Mouse (Mus musculus): ENCODE data around the gene Nmur1. TPM values are rescaled to one million over a fixed set of nuclear protein-coding genes. Genes with fewer than 3 reads are reported as not detected.

Gene Nmur1
- polyA plus RNA-seq, 1 experiment: 11.7 TPM

GRCm38 (mm10) chr1:86434439-86435201 is 8.6 kb upstream of the Nmur1 start:
- H3K27ac ChIP-seq (ENCODE audit: control insufficient read depth, insufficient read depth, low read depth, low read length): peak overlapping the region; percentile 76
- no peaks in the 10 kb centered on the region for H3K36me3 ChIP-seq (ENCODE audit: control insufficient read depth, insufficient read depth, low read length)
- peak; percentile 80 for TF ChIP-seq POLR2A (IDR thresholded peaks at IDR 0.05; ENCODE audit: control insufficient read depth, low read depth, low read length)
- no peak for TF ChIP-seq CTCF (IDR thresholded peaks at IDR 0.05; ENCODE audit: control insufficient read depth, insufficient read depth, insufficient replicate concordance, low read depth, low read length)

GRCm38 (mm10) chr1:86434001-86434400 is 8.0 kb upstream of the Nmur1 start:
- H3K27ac ChIP-seq (ENCODE audit: control insufficient read depth, insufficient read depth, low read depth, low read length): peak overlapping the region; percentile 90
- H3K27me3 ChIP-seq (ENCODE audit: control insufficient read depth, insufficient read depth, low read length): no peaks in the 10 kb centered on the region
- no peaks in the 10 kb centered on the region for H3K36me3 ChIP-seq (ENCODE audit: control insufficient read depth, insufficient read depth, low read length)
- H3K4me3 ChIP-seq (ENCODE audit: control insufficient read depth, low read depth, low read length): peak overlapping the region; percentile 84
- peaks cover 20% of the 10 kb centered on the region for H3K4me1 ChIP-seq (ENCODE audit: control insufficient read depth, insufficient read depth, low read length)
- no peak for TF ChIP-seq CTCF (IDR thresholded peaks at IDR 0.05; ENCODE audit: control insufficient read depth, insufficient read depth, insufficient replicate concordance, low read depth, low read length)
- no peak for TF ChIP-seq POLR2A (IDR thresholded peaks at IDR 0.05; ENCODE audit: control insufficient read depth, low read depth, low read length)

More at GRCm38 (mm10) chr1:86434439-86435201, 8.6 kb upstream of the Nmur1 start:
- H3K27me3 ChIP-seq (ENCODE audit: control insufficient read depth, insufficient read depth, low read length): no peaks in the 10 kb centered on the region
- H3K4me3 ChIP-seq (ENCODE audit: control insufficient read depth, low read depth, low read length): peak overlapping the region; percentile 76
- peaks cover 20% of the 10 kb centered on the region for H3K4me1 ChIP-seq (ENCODE audit: control insufficient read depth, insufficient read depth, low read length)

GRCm38 (mm10) chr1:86433359-86433758 is 7.3 kb upstream of the Nmur1 start:
- Histone ChIP-seq H3K27me3 (ENCODE audit: control insufficient read depth, insufficient read depth, low read length) (no peaks in the 10 kb centered on the region), H3K4me3 (ENCODE audit: control insufficient read depth, low read depth, low read length) (peak overlapping the region; percentile 84), H3K36me3 (ENCODE audit: control insufficient read depth, insufficient read depth, low read length) (no peaks in the 10 kb centered on the region), H3K27ac (ENCODE audit: control insufficient read depth, insufficient read depth, low read depth, low read length) (peak overlapping the region; percentile 30), H3K4me1 (ENCODE audit: control insufficient read depth, insufficient read depth, low read length) (peaks cover 20% of the 10 kb centered on the region)
- TF ChIP-seq CTCF (IDR thresholded peaks at IDR 0.05; ENCODE audit: control insufficient read depth, insufficient read depth, insufficient replicate concordance, low read depth, low read length): no peak
- no peak for TF ChIP-seq POLR2A (IDR thresholded peaks at IDR 0.05; ENCODE audit: control insufficient read depth, low read depth, low read length)

DNA sequence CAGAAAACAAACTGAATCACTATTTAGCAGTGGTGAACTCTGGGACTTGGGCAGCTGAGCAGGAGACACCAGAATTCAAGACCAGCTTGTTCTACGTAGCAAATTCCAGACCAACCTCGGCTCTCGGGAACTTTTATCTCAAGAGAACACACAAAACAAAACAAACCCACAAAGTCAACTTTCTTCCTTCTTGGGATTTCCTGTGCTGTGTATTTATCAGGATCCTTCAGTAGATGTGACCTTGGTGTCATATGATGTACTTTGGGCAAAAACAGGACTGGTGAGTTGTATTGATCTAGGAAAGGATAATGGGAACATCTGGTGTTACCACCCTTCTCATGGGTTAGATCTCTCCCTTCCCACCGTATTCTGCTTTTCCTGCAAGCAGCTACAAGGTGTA is 6.8 kb upstream of the Nmur1 start:
- H3K27me3 ChIP-seq (ENCODE audit: control insufficient read depth, insufficient read depth, low read length): no peaks in the 10 kb centered on the region
- no peaks in the 10 kb centered on the region for H3K36me3 ChIP-seq (ENCODE audit: control insufficient read depth, insufficient read depth, low read length)
- peak overlapping the region; percentile 52 for H3K27ac ChIP-seq (ENCODE audit: control insufficient read depth, insufficient read depth, low read depth, low read length)
- TF ChIP-seq CTCF (IDR thresholded peaks at IDR 0.05; ENCODE audit: control insufficient read depth, insufficient read depth, insufficient replicate concordance, low read depth, low read length): no peak
- TF ChIP-seq POLR2A (IDR thresholded peaks at IDR 0.05; ENCODE audit: control insufficient read depth, low read depth, low read length): no peak
- peak overlapping the region; percentile 84 for H3K4me3 ChIP-seq (ENCODE audit: control insufficient read depth, low read depth, low read length)
- peaks cover 20% of the 10 kb centered on the region for H3K4me1 ChIP-seq (ENCODE audit: control insufficient read depth, insufficient read depth, low read length)

GRCm38 (mm10) chr1:86430056-86430455 is 4.0 kb upstream of the Nmur1 start:
- H3K4me1 ChIP-seq (ENCODE audit: control insufficient read depth, insufficient read depth, low read length): peaks cover 17% of the 10 kb centered on the region
- H3K4me3 ChIP-seq (ENCODE audit: control insufficient read depth, low read depth, low read length): no peak overlapping the region
- H3K27me3 ChIP-seq (ENCODE audit: control insufficient read depth, insufficient read depth, low read length): no peaks in the 10 kb centered on the region
- H3K36me3 ChIP-seq (ENCODE audit: control insufficient read depth, insufficient read depth, low read length): no peaks in the 10 kb centered on the region
- peak; percentile 41; the same call in 1 of the 2 replicates for TF ChIP-seq CTCF (IDR thresholded peaks at IDR 0.05; ENCODE audit: control insufficient read depth, insufficient read depth, insufficient replicate concordance, low read depth, low read length)
- no peak for TF ChIP-seq POLR2A (IDR thresholded peaks at IDR 0.05; ENCODE audit: control insufficient read depth, low read depth, low read length)
- H3K27ac ChIP-seq (ENCODE audit: control insufficient read depth, insufficient read depth, low read depth, low read length): no peak overlapping the region

DNA sequence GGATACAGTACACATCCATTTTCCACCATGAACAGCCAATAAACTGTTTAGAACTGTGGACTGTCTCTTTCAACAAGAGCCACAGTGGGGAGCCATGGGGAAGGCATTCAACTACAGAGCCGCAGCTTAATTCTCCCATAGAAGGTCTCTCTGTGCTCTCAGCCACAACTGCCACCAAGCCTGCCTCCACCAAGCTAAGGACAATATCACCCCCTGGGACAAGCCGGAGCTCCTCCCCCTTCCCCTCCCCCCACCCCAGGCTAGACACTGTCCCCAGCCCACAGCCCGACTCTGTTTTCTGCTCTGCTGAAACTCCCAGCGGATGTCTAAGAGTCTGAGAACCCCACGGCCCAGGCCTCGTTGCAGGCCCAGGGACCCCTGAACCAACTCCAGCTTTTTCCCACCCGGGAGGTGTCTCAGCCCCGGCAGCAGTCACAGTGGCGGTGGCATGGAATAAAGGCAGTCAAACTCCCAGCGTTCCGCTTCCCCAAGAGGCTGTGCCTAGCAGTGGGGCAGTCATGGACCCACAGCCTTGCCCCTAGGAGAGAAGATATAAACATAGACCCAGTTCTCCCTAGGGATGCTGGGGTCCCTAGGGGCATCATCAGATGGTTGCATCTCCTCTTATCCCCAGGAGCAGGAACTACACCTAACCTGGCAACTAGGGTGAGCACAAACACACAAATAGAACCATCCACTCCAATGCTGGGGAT is 1.0 kb downstream of the Nmur1 start:
- TF ChIP-seq CTCF (IDR thresholded peaks at IDR 0.05; ENCODE audit: control insufficient read depth, insufficient read depth, insufficient replicate concordance, low read depth, low read length): no peak
- TF ChIP-seq POLR2A (IDR thresholded peaks at IDR 0.05; ENCODE audit: control insufficient read depth, low read depth, low read length): no peak
- Histone ChIP-seq H3K4me3 (ENCODE audit: control insufficient read depth, low read depth, low read length) (peak overlapping the region; percentile 79), H3K27me3 (ENCODE audit: control insufficient read depth, insufficient read depth, low read length) (no peaks in the 10 kb centered on the region), H3K27ac (ENCODE audit: control insufficient read depth, insufficient read depth, low read depth, low read length) (no peak overlapping the region), H3K36me3 (ENCODE audit: control insufficient read depth, insufficient read depth, low read length) (no peaks in the 10 kb centered on the region), H3K4me1 (ENCODE audit: control insufficient read depth, insufficient read depth, low read length) (peaks cover 15% of the 10 kb centered on the region)

DNA sequence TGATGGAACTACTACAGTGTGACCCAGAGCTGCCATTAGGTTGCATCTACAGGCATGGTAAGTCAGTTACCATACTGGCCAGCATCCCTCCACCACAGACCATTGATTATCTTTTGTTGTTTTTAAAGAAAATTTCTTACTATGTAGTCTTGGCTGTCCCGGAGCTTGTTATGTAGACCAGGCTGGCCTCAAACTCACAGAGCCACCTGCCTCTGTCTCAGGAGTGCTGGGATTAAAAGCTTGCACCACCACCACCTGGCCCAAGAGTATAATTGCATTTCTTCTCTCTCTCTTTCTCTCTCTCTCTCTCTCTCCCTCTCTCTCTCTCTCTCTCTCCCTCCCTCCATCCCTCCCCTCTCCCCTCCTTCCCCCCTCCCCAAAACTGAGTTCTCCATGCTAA is 1.7 kb downstream of the Nmur1 start:
- H3K27ac ChIP-seq (ENCODE audit: control insufficient read depth, insufficient read depth, low read depth, low read length): no peak overlapping the region
- peaks cover 15% of the 10 kb centered on the region for H3K4me1 ChIP-seq (ENCODE audit: control insufficient read depth, insufficient read depth, low read length)
- H3K27me3 ChIP-seq (ENCODE audit: control insufficient read depth, insufficient read depth, low read length): no peaks in the 10 kb centered on the region
- H3K4me3 ChIP-seq (ENCODE audit: control insufficient read depth, low read depth, low read length): peak overlapping the region; percentile 53
- no peaks in the 10 kb centered on the region for H3K36me3 ChIP-seq (ENCODE audit: control insufficient read depth, insufficient read depth, low read length)
- TF ChIP-seq POLR2A (IDR thresholded peaks at IDR 0.05; ENCODE audit: control insufficient read depth, low read depth, low read length) (no peak), CTCF (IDR thresholded peaks at IDR 0.05; ENCODE audit: control insufficient read depth, insufficient read depth, insufficient replicate concordance, low read depth, low read length) (no peak)

Measured in testis, adult 2 months (tissue).